Mouse (Mus musculus): ENCODE results near the gene Traf3ip2.

Gene Traf3ip2

GRCm38 (mm10) chr10:39612633-39612988 is at the start of gene Traf3ip2:
Traf3ip2 (plus strand) TSS chr10:39612934.
- DNase-seq (ENCODE audit: low read depth in 1 of 2, low spot score in 2 of 2), result no peak

- no peak for DNase-seq (ENCODE audit: low read depth in 1 of 2, low spot score in 2 of 2)
These were observed 49.0 kb upstream of the Traf3ip2 start for GRCm38 (mm10) chr10:39563552-39564223.

GRCm38 (mm10) chr10:39566901-39567300 is 45.8 kb upstream of the Traf3ip2 start:
- DNase-seq (ENCODE audit: low read depth in 1 of 2, low spot score in 2 of 2), result no peak

- DNase-seq (ENCODE audit: low read depth in 1 of 2, low spot score in 2 of 2), result no peak
These were observed 43.7 kb upstream of the Traf3ip2 start for GRCm38 (mm10) chr10:39568991-39569390.

- no peak for DNase-seq (ENCODE audit: low read depth in 1 of 2, low spot score in 2 of 2)
These were observed 41.7 kb upstream of the Traf3ip2 start for GRCm38 (mm10) chr10:39571011-39571410.

- DNase-seq (ENCODE audit: low read depth in 1 of 2, low spot score in 2 of 2), result no peak
These were observed 40.6 kb upstream of the Traf3ip2 start for GRCm38 (mm10) chr10:39572050-39572671.

- DNase-seq (ENCODE audit: low read depth in 1 of 2, low spot score in 2 of 2), result no peak
These were observed 40.1 kb upstream of the Traf3ip2 start for GRCm38 (mm10) chr10:39572672-39573051.

GRCm38 (mm10) chr10:39576466-39576865 is 36.3 kb upstream of the Traf3ip2 start:
- no peak for DNase-seq (ENCODE audit: low read depth in 1 of 2, low spot score in 2 of 2)

GRCm38 (mm10) chr10:39580477-39580876 is 32.3 kb upstream of the Traf3ip2 start:
- DNase-seq (ENCODE audit: low read depth in 1 of 2, low spot score in 2 of 2), result no peak

GRCm38 (mm10) chr10:39582385-39582784 is 30.3 kb upstream of the Traf3ip2 start:
- no peak for DNase-seq (ENCODE audit: low read depth in 1 of 2, low spot score in 2 of 2)

- no peak for DNase-seq (ENCODE audit: low read depth in 1 of 2, low spot score in 2 of 2)
These were observed 29.0 kb upstream of the Traf3ip2 start for GRCm38 (mm10) chr10:39583718-39584117.

GRCm38 (mm10) chr10:39587290-39587925 is 25.3 kb upstream of the Traf3ip2 start:
- no peak for DNase-seq (ENCODE audit: low read depth in 1 of 2, low spot score in 2 of 2)

- no peak for DNase-seq (ENCODE audit: low read depth in 1 of 2, low spot score in 2 of 2)
These were observed 24.6 kb upstream of the Traf3ip2 start for GRCm38 (mm10) chr10:39587973-39588746.

GRCm38 (mm10) chr10:39589765-39590546 is 22.8 kb upstream of the Traf3ip2 start:
- no peak for DNase-seq (ENCODE audit: low read depth in 1 of 2, low spot score in 2 of 2)

- DNase-seq (ENCODE audit: low read depth in 1 of 2, low spot score in 2 of 2), result no peak
These were observed 22.1 kb upstream of the Traf3ip2 start for GRCm38 (mm10) chr10:39590629-39591028.

GRCm38 (mm10) chr10:39592501-39592900 is 20.2 kb upstream of the Traf3ip2 start:
- DNase-seq (ENCODE audit: low read depth in 1 of 2, low spot score in 2 of 2), result no peak

- no peak for DNase-seq (ENCODE audit: low read depth in 1 of 2, low spot score in 2 of 2)
These were observed 18.0 kb upstream of the Traf3ip2 start for GRCm38 (mm10) chr10:39594716-39595115.

- DNase-seq (ENCODE audit: low read depth in 1 of 2, low spot score in 2 of 2), result no peak
These were observed 16.9 kb upstream of the Traf3ip2 start for GRCm38 (mm10) chr10:39595862-39596261.

- no peak for DNase-seq (ENCODE audit: low read depth in 1 of 2, low spot score in 2 of 2)
These were observed 15.5 kb upstream of the Traf3ip2 start for GRCm38 (mm10) chr10:39597116-39597791.

- DNase-seq (ENCODE audit: low read depth in 1 of 2, low spot score in 2 of 2), result no peak
These were observed 14.9 kb upstream of the Traf3ip2 start for GRCm38 (mm10) chr10:39597792-39598183.
